Mouse (Mus musculus) testis, adult 2 months (tissue): ENCODE data around the gene Gm49391.
"Not testable (repeated sequence)": the region's sequence is repeated elsewhere in the genome, so short reads cannot be mapped to it uniquely, and the experiment has no call there.

Experiments
- CTCF ChIP-seq: fragments of 200-500 bp; IDR thresholded peaks from 2 replicates; pipeline ENCODE4 v1.5.1; 2012; ENCODE audit warnings: low read depth, mild to moderate bottlenecking, inconsistent platforms, low read length, moderate library complexity; ENCODE audit not compliant: control insufficient read depth, insufficient read depth, insufficient replicate concordance
- POLR2A ChIP-seq: fragments of 200-500 bp; IDR thresholded peaks from 2 replicates; pipeline ENCODE4 v1.6.1; 2012; ENCODE audit warnings: low read depth, mild to moderate bottlenecking, inconsistent platforms, low read length, moderate library complexity; ENCODE audit not compliant: control insufficient read depth

- not testable (repeated sequence) for TF ChIP-seq POLR2A, CTCF
These were observed 27.6 kb upstream of the Gm49391 start for GRCm38 (mm10) chr13:60963985-60964384.
